Mouse (Mus musculus): ENCODE measurements around the gene Pm20d1.

- TF ChIP-seq CTCF (IDR thresholded peaks at IDR 0.05; ENCODE audit: extremely low read depth, insufficient read depth, low read length) (no peak), POLR2A (IDR thresholded peaks at IDR 0.05; ENCODE audit: extremely low read depth, insufficient read depth, low read length) (no peak)
These were observed 33.4 kb downstream of the Pm20d1 start for GRCm38 (mm10) chr1:131830561-131830960.

Measured in cortical plate, adult 2 months (tissue).